Mouse (Mus musculus) testis, adult 2 months (tissue): ENCODE data around the gene Rbfox2. TPM values are rescaled to one million over a fixed set of nuclear protein-coding genes. Genes with fewer than 3 reads are reported as not detected.
A peak's percentile ranks its signal among the peaks of the same experiment; 100 is the strongest.

Experiments
- H3K27ac ChIP-seq: fragments of 200-500 bp; 2 replicates; pipeline ENCODE4 v1.5.1; 2012; ENCODE audit warnings: low read depth, low read length; ENCODE audit not compliant: control insufficient read depth, insufficient read depth
- H3K27me3 ChIP-seq: fragments of 200-500 bp; 2 replicates; pipeline ENCODE4 v1.6.1; 2012; ENCODE audit warnings: mild to moderate bottlenecking, low read length, moderate library complexity; ENCODE audit not compliant: control insufficient read depth, insufficient read depth
- H3K36me3 ChIP-seq: fragments of 200-500 bp; 2 replicates; pipeline ENCODE4 v1.6.1; 2012; ENCODE audit warnings: mild to moderate bottlenecking, low read length; ENCODE audit not compliant: control insufficient read depth, insufficient read depth
- H3K4me1 ChIP-seq: fragments of 200-500 bp; 2 replicates; pipeline ENCODE4 v1.6.1; 2012; ENCODE audit warnings: low read length; ENCODE audit not compliant: control insufficient read depth, insufficient read depth
- H3K4me3 ChIP-seq: fragments of 200-500 bp; 2 replicates; pipeline ENCODE4 v1.5.1; 2012; ENCODE audit warnings: low read depth, mild to moderate bottlenecking, low read length, moderate library complexity, mixed read lengths; ENCODE audit not compliant: control insufficient read depth
- CTCF ChIP-seq: fragments of 200-500 bp; IDR thresholded peaks from 2 replicates; pipeline ENCODE4 v1.5.1; 2012; ENCODE audit warnings: low read depth, mild to moderate bottlenecking, inconsistent platforms, low read length, moderate library complexity; ENCODE audit not compliant: control insufficient read depth, insufficient read depth, insufficient replicate concordance
- POLR2A ChIP-seq: fragments of 200-500 bp; IDR thresholded peaks from 2 replicates; pipeline ENCODE4 v1.6.1; 2012; ENCODE audit warnings: low read depth, mild to moderate bottlenecking, inconsistent platforms, low read length, moderate library complexity; ENCODE audit not compliant: control insufficient read depth
- polyA plus RNA-seq: library from polyadenylated mRNA; depleted of rRNA; stranded (reverse); fragments of >200 nt; gene quantifications from 2 replicates; pipeline ENCODE4 v1.2.3, GENCODE M21; 2012

The Rbfox2 gene
- polyA plus RNA-seq, 1 experiment, result 12.7 TPM

DNA sequence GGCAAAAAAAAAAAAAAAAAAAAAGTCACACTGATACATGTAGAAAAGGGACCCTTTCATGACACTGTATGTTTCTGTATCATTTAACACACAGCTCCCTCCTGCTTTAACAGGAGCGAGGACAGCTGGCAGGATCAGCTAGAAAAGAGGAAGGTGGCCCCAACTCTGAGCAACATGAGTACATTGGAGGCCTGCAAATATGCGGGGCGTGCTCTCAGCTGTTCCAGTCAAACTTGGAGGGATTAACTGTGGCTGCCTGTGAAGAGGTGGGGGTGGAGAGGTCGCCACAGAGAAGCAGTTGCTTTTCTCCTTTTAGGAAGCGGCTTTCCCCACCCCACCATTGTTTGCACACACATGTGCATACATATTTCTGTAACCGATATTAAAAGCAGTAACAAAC, 143.5 kb downstream of the Rbfox2 start:
- Histone ChIP-seq H3K27ac (no peak overlapping the region), H3K4me1 (no peaks in the 10 kb centered on the region; the same call in 1 of the 2 replicates), H3K27me3 (no peaks in the 10 kb centered on the region), H3K36me3 (no peaks in the 10 kb centered on the region), H3K4me3 (no peak overlapping the region)
- no peak for TF ChIP-seq CTCF
- no peak for TF ChIP-seq POLR2A

DNA sequence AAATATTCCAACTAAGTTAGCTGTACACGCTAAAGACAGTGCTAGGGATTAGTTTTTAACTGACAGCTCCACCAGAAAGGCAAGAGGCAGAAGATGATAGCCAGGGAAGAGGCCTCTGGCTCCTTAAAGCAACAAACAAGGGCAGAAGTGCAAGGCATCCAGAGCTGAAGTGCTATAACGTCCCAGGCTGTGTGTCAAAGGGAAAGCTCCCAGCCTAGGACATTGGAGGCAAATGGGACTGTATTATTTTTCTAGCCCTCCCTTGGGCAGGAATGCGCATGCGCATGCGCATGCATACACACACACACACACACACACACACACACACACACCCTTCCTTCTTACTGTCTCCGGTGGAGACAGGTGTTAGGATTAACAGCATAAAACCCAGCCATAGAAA, 143.9 kb downstream of the Rbfox2 start:
- Histone ChIP-seq H3K36me3 (no peaks in the 10 kb centered on the region), H3K27ac (no peak overlapping the region), H3K27me3 (no peaks in the 10 kb centered on the region), H3K4me3 (no peak overlapping the region), H3K4me1 (no peaks in the 10 kb centered on the region; the same call in 1 of the 2 replicates)
- TF ChIP-seq CTCF (no peak), POLR2A (no peak)

DNA sequence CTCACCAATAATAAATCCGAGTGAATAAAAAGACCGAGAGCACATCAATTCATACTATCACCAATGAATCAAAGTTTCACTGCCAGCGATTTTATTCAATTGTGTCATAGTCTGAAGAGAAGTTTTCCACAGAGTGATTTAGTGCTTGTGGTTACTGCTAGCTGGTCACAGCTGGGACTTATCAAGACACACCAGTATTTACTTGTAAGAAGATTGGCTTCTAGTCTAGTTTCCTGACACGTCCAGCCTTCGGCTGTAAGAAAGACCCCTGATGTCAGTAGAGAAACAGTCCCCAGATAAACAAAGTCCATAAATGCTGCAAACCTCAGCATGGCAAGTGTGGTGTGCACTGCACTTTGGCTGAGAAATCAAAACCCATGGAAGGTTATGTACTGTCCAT, 145.4 kb downstream of the Rbfox2 start:
- TF ChIP-seq CTCF (no peak), POLR2A (no peak)
- Histone ChIP-seq H3K4me1 (no peaks in the 10 kb centered on the region; the same call in 1 of the 2 replicates), H3K27me3 (no peaks in the 10 kb centered on the region), H3K4me3 (no peak overlapping the region), H3K36me3 (no peaks in the 10 kb centered on the region), H3K27ac (no peak overlapping the region)

GRCm38 (mm10) chr15:77160848-77161247, 146.0 kb downstream of the Rbfox2 start:
- no peak overlapping the region for H3K27ac ChIP-seq
- no peak overlapping the region for H3K4me3 ChIP-seq
- no peaks in the 10 kb centered on the region for H3K36me3 ChIP-seq
- no peaks in the 10 kb centered on the region; the same call in 1 of the 2 replicates for H3K4me1 ChIP-seq
- no peaks in the 10 kb centered on the region for H3K27me3 ChIP-seq
- TF ChIP-seq CTCF, result no peak
- no peak for TF ChIP-seq POLR2A

DNA sequence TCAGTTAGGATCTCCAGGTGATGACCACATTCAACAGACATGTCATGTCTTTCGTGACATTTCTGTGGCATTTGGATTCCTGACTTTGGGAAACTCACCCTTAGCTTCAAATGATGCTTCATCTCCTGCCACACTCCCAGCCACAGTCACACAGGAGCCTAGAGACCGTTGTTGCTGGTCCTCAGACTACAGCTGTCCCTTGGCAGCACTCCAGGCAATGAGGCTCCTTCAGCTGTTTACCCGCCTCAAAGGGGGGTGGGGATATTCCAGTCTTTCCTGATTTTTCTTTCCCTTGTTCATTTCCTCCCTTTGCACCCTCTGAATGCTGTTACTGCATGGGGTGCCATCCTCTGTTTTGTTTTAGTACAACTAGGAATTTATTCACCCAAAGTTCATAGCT, 150.3 kb downstream of the Rbfox2 start:
- Histone ChIP-seq H3K4me3 (no peak overlapping the region), H3K27me3 (no peaks in the 10 kb centered on the region), H3K36me3 (no peaks in the 10 kb centered on the region), H3K4me1 (no peaks in the 10 kb centered on the region), H3K27ac (no peak overlapping the region)
- TF ChIP-seq POLR2A (no peak), CTCF (no peak)

DNA sequence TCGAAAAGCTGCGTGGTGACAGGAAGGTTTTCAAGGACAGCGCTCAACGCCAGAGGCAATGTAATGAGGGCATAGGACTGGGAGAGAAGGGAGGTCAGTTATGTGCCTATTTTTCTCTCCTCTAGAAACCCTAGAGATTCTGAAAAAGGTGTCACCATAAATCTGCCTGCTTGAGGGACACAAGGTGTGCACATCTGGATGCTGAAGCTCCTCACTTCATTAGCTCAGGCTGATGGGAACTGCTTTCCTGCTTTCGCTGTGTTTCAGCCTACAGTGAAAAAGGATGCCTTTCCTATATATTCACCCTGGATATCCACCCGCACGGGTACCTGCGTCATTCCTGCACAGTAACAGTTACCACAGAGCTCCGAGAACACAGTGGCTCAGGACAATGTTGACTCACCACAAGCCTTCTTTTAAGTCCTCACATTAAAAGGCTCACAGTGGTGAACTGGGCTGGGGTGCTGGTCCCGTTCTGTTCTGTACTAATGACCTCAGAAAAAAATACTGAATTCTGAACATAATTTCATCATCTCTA, 152.5 kb downstream of the Rbfox2 start:
- Histone ChIP-seq H3K4me3 (no peak overlapping the region), H3K4me1 (no peaks in the 10 kb centered on the region), H3K27ac (no peak overlapping the region), H3K27me3 (no peaks in the 10 kb centered on the region), H3K36me3 (no peaks in the 10 kb centered on the region)
- no peak for TF ChIP-seq POLR2A
- no peak for TF ChIP-seq CTCF

DNA sequence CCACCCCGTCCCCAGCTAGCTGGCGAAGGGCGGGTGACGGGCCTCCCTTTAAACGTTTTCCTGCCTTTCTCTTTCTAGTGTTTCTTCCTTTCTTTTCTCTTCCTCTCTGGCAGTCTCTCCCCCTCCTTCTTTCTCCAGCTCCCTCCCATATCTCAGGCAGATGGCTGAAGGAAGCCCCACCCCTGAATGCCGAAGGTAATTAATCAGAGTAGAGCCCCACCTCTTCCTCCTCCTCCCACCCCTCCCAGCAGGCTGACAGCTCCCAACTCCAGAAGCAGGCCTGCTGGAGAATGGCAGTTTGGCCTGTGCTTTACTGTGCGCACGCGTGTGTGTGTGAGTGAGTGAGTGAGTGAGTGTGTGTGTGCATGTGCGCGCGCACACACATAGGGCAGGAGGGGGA, 153.2 kb downstream of the Rbfox2 start:
- Histone ChIP-seq H3K27ac (no peak overlapping the region), H3K4me3 (peak overlapping the region; percentile 40), H3K36me3 (no peaks in the 10 kb centered on the region), H3K27me3 (no peaks in the 10 kb centered on the region), H3K4me1 (no peaks in the 10 kb centered on the region)
- TF ChIP-seq CTCF (no peak), POLR2A (no peak)

- no peak overlapping the region; the same call in 1 of the 2 replicates for H3K27ac ChIP-seq
- no peaks in the 10 kb centered on the region for H3K4me1 ChIP-seq
- peak overlapping the region; percentile 40 for H3K4me3 ChIP-seq
- no peaks in the 10 kb centered on the region for H3K27me3 ChIP-seq
- TF ChIP-seq CTCF (no peak), POLR2A (no peak)
- H3K36me3 ChIP-seq, result no peaks in the 10 kb centered on the region
These were observed 153.7 kb downstream of the Rbfox2 start for GRCm38 (mm10) chr15:77153088-77153546.
